ENCODE assay signal across 14 mouse cellular contexts in the genomic region with DNA sequence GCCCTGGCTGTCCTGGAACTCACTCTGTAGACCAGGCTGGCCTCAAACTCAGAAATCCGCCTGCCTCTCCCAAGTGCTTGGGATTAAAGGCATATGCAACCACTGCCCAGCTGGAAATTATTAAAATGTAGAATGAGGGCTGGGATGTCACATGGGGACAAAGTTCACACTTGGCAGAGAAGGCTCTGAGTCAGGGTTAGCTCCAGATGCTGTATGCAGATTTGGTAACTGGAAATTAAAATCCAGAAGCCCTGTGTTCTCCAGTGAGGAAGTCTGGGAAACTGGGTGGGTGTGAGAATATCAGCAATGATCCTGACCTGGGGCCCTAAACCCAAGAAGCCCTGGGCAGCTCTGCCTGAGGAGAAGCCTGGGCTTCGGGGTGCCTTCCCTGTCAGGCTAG. TPM values are rescaled to one million over a fixed set of nuclear protein-coding genes. Genes with fewer than 3 reads are reported as not detected.
DNase-seq lines count a peak whose midpoint lies in the region; TF ChIP-seq lines count a peak whose summit lies in the region.
"Had no signal": no experiment of that assay in that cellular context is flagged by ENCODE, and none has a peak within 500 bp of the region (broad histone marks: within the 10 kb centered on the region; RNA-seq: fewer than 3 reads in every experiment).

No protein-coding gene starts in this region.

- WGBS in heart, adult 2 months, result 70% methylated on average over 2 of the region's 2 CpGs
- 50% methylated on average over 2 of the region's 2 CpGs for WGBS in lung, adult 2 months
- WGBS in small intestine, adult 2 months, result 28% methylated on average over 2 of the region's 2 CpGs

- H3K4me3 ChIP-seq in heart, adult 2 months, result no peak overlapping the region
- H3K4me3 ChIP-seq in lung, adult 2 months (replicated peaks; ENCODE audit: extremely low read depth, low read depth, low read length), result peak overlapping the region; percentile 40
- H3K4me3 ChIP-seq in small intestine, adult 2 months (ENCODE audit: low read depth, low read length), result peak overlapping the region; percentile 22

- peak; percentile 39 to 61 for DNase-seq in heart, adult 18-20 months
- DNase-seq in heart, adult 2 months, result no peak
- DNase-seq in lung, adult 2 months, result no peak
- no peak for DNase-seq in lung, postnatal 25 days (ENCODE audit: low spot score)
- DNase-seq in fibroblast of lung, adult 2 months (ENCODE audit: low read depth), result peak; percentile 71
- no peak for DNase-seq in layer of hippocampus, postnatal 36 days
- DNase-seq in layer of hippocampus, adult 11-12 months (ENCODE audit: low spot score), result no peak
- DNase-seq: cerebellum, adult 9-10 months; kidney, postnatal 14 days had no signal

- H3K27ac ChIP-seq in heart, adult 2 months, result no peak overlapping the region
- peak overlapping the region; percentile 8; the same call in 1 of the 2 replicates for H3K27ac ChIP-seq in small intestine, adult 2 months (ENCODE audit: insufficient read depth, low read depth, low read length)
- H3K27ac ChIP-seq: embryonic facial prominence, embryonic 12.5 days had no signal

- no peak for TF ChIP-seq POLR2A in heart, adult 2 months (IDR thresholded peaks at IDR 0.05; ENCODE audit: insufficient read depth, low read depth, low read length)
- no peak for TF ChIP-seq POLR2A in lung, adult 2 months (IDR thresholded peaks at IDR 0.05; ENCODE audit: borderline replicate concordance, extremely low read depth, low read depth, low read length)
- no peak for TF ChIP-seq POLR2A in small intestine, adult 2 months (IDR thresholded peaks at IDR 0.05; ENCODE audit: low read depth, low read length)

- H3K79me2 ChIP-seq in heart, adult 2 months (replicated peaks; ENCODE audit: control insufficient read depth, insufficient read depth, low read length), result no peaks in the 10 kb centered on the region

- intact Hi-C loops in heart, adult 2 months (cut with DNase I), result no loop called here

- no peaks in the 10 kb centered on the region for H3K36me3 ChIP-seq in heart, adult 2 months (ENCODE audit: control insufficient read depth, insufficient read depth, low read length)
- H3K36me3 ChIP-seq in small intestine, adult 2 months (ENCODE audit: control insufficient read depth, insufficient read depth, low read length), result no peaks in the 10 kb centered on the region
- H3K36me3 ChIP-seq: embryonic facial prominence, embryonic 12.5 days had no signal

- no peaks in the 10 kb centered on the region; the same call in 1 of the 2 replicates for H3K27me3 ChIP-seq in heart, adult 2 months (ENCODE audit: control insufficient read depth, insufficient read depth, low read length)
- H3K27me3 ChIP-seq in small intestine, adult 2 months (ENCODE audit: control insufficient read depth, insufficient read depth, low read length), result peaks cover 11% of the 10 kb centered on the region; the same call in 1 of the 2 replicates

- no peak for TF ChIP-seq EP300 in heart, adult 2 months (IDR thresholded peaks at IDR 0.05; ENCODE audit: insufficient read depth, low read depth, low read length)

- no peak for TF ChIP-seq CTCF in heart, adult 2 months (IDR thresholded peaks at IDR 0.05)
- no peak for TF ChIP-seq CTCF in lung, adult 2 months (IDR thresholded peaks at IDR 0.05; ENCODE audit: insufficient read depth, low read length)
- no peak for TF ChIP-seq CTCF in small intestine, adult 2 months (IDR thresholded peaks at IDR 0.05; ENCODE audit: extremely low read depth, insufficient read length, insufficient replicate concordance, low read depth, low read length)

- peaks cover 2% of the 10 kb centered on the region; the same call in 1 of the 2 replicates for H3K4me1 ChIP-seq in heart, adult 2 months (ENCODE audit: control insufficient read depth, insufficient read depth, low read length)
- peaks cover 8% of the 10 kb centered on the region for H3K4me1 ChIP-seq in lung, adult 2 months (ENCODE audit: control insufficient read depth, insufficient read depth, low read length)
- peaks cover 3% of the 10 kb centered on the region for H3K4me1 ChIP-seq in small intestine, adult 2 months (ENCODE audit: control insufficient read depth, insufficient read depth, insufficient read length, low read length)
- H3K4me1 ChIP-seq: embryonic facial prominence, embryonic 12.5 days had no signal

- H3K9ac ChIP-seq in heart, adult 2 months (ENCODE audit: low read depth, low read length), result no peak overlapping the region
- H3K9ac ChIP-seq: embryonic facial prominence, embryonic 12.5 days had no signal

RNA-seq across cellular contexts. Expression of a gene that starts 2.2 kb away (rescaled TPM):
- 10 to 100 TPM; 23.0 to 30.9 TPM for total RNA-seq in heart, adult 18-20 months (2021)
- total RNA-seq in heart, adult 2 months (2021), result 10 to 100 TPM; 22.1 to 28.3 TPM
- 37.2 and 42.9 TPM in 2 replicates for polyA plus RNA-seq in heart, adult 2 months (2012; rRNA removed)
- polyA plus RNA-seq in lung, adult 2 months (2012; rRNA removed), result 1,109 and 1,564 TPM in 2 replicates
- polyA plus RNA-seq in small intestine, adult 2 months (2012; rRNA removed), result 182 and 329 TPM in 2 replicates
- 1 to 10 TPM; 6.3 to 6.7 TPM for total RNA-seq in layer of hippocampus, postnatal 36 days (2021)
- total RNA-seq: hematopoietic stem cell, adult 5-6 weeks; monocyte, adult 5-6 weeks had no signal

RNA-seq across cellular contexts. Expression of a gene that starts 16.2 kb away (rescaled TPM):
- not detected for total RNA-seq in heart, adult 18-20 months (2021)
- not detected for total RNA-seq in heart, adult 2 months (2021)
- 0.10 and 0.23 TPM in 2 replicates for polyA plus RNA-seq in heart, adult 2 months (2012; rRNA removed)
- 0.42 and 0.49 TPM in 2 replicates for polyA plus RNA-seq in lung, adult 2 months (2012; rRNA removed)
- not detected in 2 replicates for polyA plus RNA-seq in small intestine, adult 2 months (2012; rRNA removed)
- total RNA-seq in layer of hippocampus, postnatal 36 days (2021), result not detected
- total RNA-seq: hematopoietic stem cell, adult 5-6 weeks; monocyte, adult 5-6 weeks had no signal
- polyA plus RNA-seq: frontal cortex, adult 2 months had no signal

RNA-seq across cellular contexts. Expression of a gene that starts 21.4 kb away (rescaled TPM):
- 10 to 100 TPM; 19.1 to 22.2 TPM for total RNA-seq in heart, adult 18-20 months (2021)
- total RNA-seq in heart, adult 2 months (2021), result 10 to 100 TPM; 16.6 to 20.5 TPM
- 18.4 and 19.8 TPM in 2 replicates for polyA plus RNA-seq in heart, adult 2 months (2012; rRNA removed)
- polyA plus RNA-seq in lung, adult 2 months (2012; rRNA removed), result 26.0 and 30.4 TPM in 2 replicates
- 18.6 and 25.8 TPM in 2 replicates for polyA plus RNA-seq in small intestine, adult 2 months (2012; rRNA removed)
- total RNA-seq in layer of hippocampus, postnatal 36 days (2021), result 10 to 100 TPM; 31.7 to 33.3 TPM

RNA-seq across cellular contexts. Expression of a gene that starts 23.6 kb away (rescaled TPM):
- total RNA-seq in heart, adult 18-20 months (2021), result 10 to 100 TPM; 16.6 to 16.9 TPM
- 10 to 100 TPM; 15.6 to 16.3 TPM for total RNA-seq in heart, adult 2 months (2021)
- polyA plus RNA-seq in heart, adult 2 months (2012; rRNA removed), result 15.3 and 18.4 TPM in 2 replicates
- 25.5 and 30.6 TPM in 2 replicates for polyA plus RNA-seq in lung, adult 2 months (2012; rRNA removed)
- 9.0 and 19.8 TPM in 2 replicates for polyA plus RNA-seq in small intestine, adult 2 months (2012; rRNA removed)
- 10 to 100 TPM; 54.3 to 55.1 TPM for total RNA-seq in layer of hippocampus, postnatal 36 days (2021)

RNA-seq across cellular contexts. Expression of a gene that starts 27.9 kb away (rescaled TPM):
- 10 to 100 TPM; 19.3 to 40.2 TPM for total RNA-seq in heart, adult 18-20 months (2021)
- 10 to 100 TPM; 17.4 to 18.1 TPM for total RNA-seq in heart, adult 2 months (2021)
- 69.8 and 85.9 TPM in 2 replicates for polyA plus RNA-seq in heart, adult 2 months (2012; rRNA removed)
- polyA plus RNA-seq in lung, adult 2 months (2012; rRNA removed), result 437 and 505 TPM in 2 replicates
- 126 and 242 TPM in 2 replicates for polyA plus RNA-seq in small intestine, adult 2 months (2012; rRNA removed)
- total RNA-seq in layer of hippocampus, postnatal 36 days (2021), result 1 to 10 TPM; 3.0 to 5.8 TPM

Comparison
In these comparisons a context has a peak if more than half of its experiments do, and no peak if none do; other contexts are left out.
1. DNase-seq: peak in heart, adult 18-20 months (2 of 2) and fibroblast of lung, adult 2 months (single experiment); none in heart, adult 2 months (0 of 2), lung, adult 2 months (single experiment), lung, postnatal 25 days (single experiment), layer of hippocampus, postnatal 36 days (0 of 2) and layer of hippocampus, adult 11-12 months (single experiment).